Mouse (Mus musculus) neural tube, embryonic 11.5 days (tissue): Measurements from ENCODE around the gene Zfhx3. TPM values are rescaled to one million over a fixed set of nuclear protein-coding genes. Genes with fewer than 3 reads are reported as not detected.

ENCODE experiments used
- ATAC-seq: fragments of 200-750 bp; cut with Nextera tagmentation; 2 replicates; pipeline ENCODE4 v1.8.0; 2017; ENCODE audit warnings: moderate number of reproducible peaks, mild to moderate bottlenecking, moderate TSS enrichment, moderate library complexity; ENCODE audit not compliant: insufficient read depth, low FRiP score, low TSS enrichment
- DNase-seq: peaks from one replicate; pipeline ENCODE4 v3.0.0-alpha.2; 2015; ENCODE audit warnings: low spot score
- H3K27ac ChIP-seq: fragments of 300-500 bp; sonication (generic); 2 replicates; pipeline ENCODE4 v1.5.1; 2014; ENCODE audit warnings: low read depth, mild to moderate bottlenecking, low read length
- H3K27me3 ChIP-seq: fragments of 300-500 bp; sonication (generic); 2 replicates; pipeline ENCODE4 v1.6.1; 2014; ENCODE audit warnings: mild to moderate bottlenecking, low read length, mixed read lengths; ENCODE audit not compliant: control insufficient read depth, insufficient read depth
- H3K36me3 ChIP-seq: fragments of 300-500 bp; sonication (generic); 2 replicates; pipeline ENCODE4 v1.6.1; 2014; ENCODE audit warnings: mild to moderate bottlenecking, low read length, moderate library complexity, mixed read lengths; ENCODE audit not compliant: control insufficient read depth, insufficient read depth
- H3K4me1 ChIP-seq: fragments of 300-500 bp; sonication (generic); 2 replicates; pipeline ENCODE4 v1.6.1; 2014; ENCODE audit warnings: low read length, mixed read lengths; ENCODE audit not compliant: control insufficient read depth, insufficient read depth
- H3K4me2 ChIP-seq: fragments of 300-500 bp; sonication (generic); 2 replicates; pipeline ENCODE4 v1.6.1; 2014; ENCODE audit warnings: low read depth, mild to moderate bottlenecking, moderate library complexity
- H3K4me3 ChIP-seq: fragments of 300-500 bp; sonication (generic); 2 replicates; pipeline ENCODE4 v1.5.1; 2014; ENCODE audit warnings: low read depth, low read length
- H3K9ac ChIP-seq: fragments of 300-500 bp; sonication (generic); 2 replicates; pipeline ENCODE4 v1.6.1; 2014; ENCODE audit warnings: mild to moderate bottlenecking, low read length
- H3K9me3 ChIP-seq: fragments of 300-500 bp; sonication (generic); 2 replicates; pipeline ENCODE4 v1.6.1; 2016; ENCODE audit warnings: low read length; ENCODE audit not compliant: control insufficient read depth
- WGBS: fragments of 180-500 bp; shearing (Covaris S2); extraction: QIAGEN DNeasy Blood & Tissue Kit; methylation state at CpG from one replicate; pipeline ENCODE4 v1.1.7; 2014; 5-methylcytosine and 5-hydroxymethylcytosine counted together
- polyA plus RNA-seq: library from polyadenylated mRNA; unstranded; fragments of >200 nt; fragmentation: Nextera tagmentation; extraction: Ambion mirVana; gene quantifications from 2 replicates; pipeline ENCODE4 v1.2.1, GENCODE M21; 2014

Gene Zfhx3
- polyA plus RNA-seq, 1 experiment from 2014 or later: 36.2 TPM

GRCm38 (mm10) chr8:108819271-108819671 is 876.8 kb downstream of the Zfhx3 start:
- no peaks in the 10 kb centered on the region for H3K9me3 ChIP-seq
- H3K36me3 ChIP-seq: no peaks in the 10 kb centered on the region; the same call in 1 of the 2 replicates
- no peak overlapping the region for H3K27ac ChIP-seq
- H3K27me3 ChIP-seq: no peaks in the 10 kb centered on the region
- no peak for ATAC-seq
- no peak overlapping the region for H3K4me3 ChIP-seq
- peaks cover 20% of the 10 kb centered on the region for H3K4me1 ChIP-seq
- H3K4me2 ChIP-seq: no peak overlapping the region
- DNase-seq: no peak
- no peak overlapping the region for H3K9ac ChIP-seq
- WGBS: 33% methylated on average over 8 of the region's 8 CpGs

GRCm38 (mm10) chr8:108819826-108820225 is 877.4 kb downstream of the Zfhx3 start:
- 12% methylated on average over 3 of the region's 3 CpGs for WGBS
- Histone ChIP-seq H3K36me3 (no peaks in the 10 kb centered on the region), H3K9me3 (no peaks in the 10 kb centered on the region), H3K9ac (no peak overlapping the region), H3K4me1 (peaks cover 20% of the 10 kb centered on the region), H3K4me2 (no peak overlapping the region), H3K27ac (no peak overlapping the region), H3K27me3 (no peaks in the 10 kb centered on the region), H3K4me3 (no peak overlapping the region)
- ATAC-seq (no peak), DNase-seq (no peak)

- peak; percentile 63; the same call in 1 of the 2 replicates for ATAC-seq
- no peaks in the 10 kb centered on the region for H3K9me3 ChIP-seq
- H3K36me3 ChIP-seq: no peaks in the 10 kb centered on the region
- H3K27me3 ChIP-seq: no peaks in the 10 kb centered on the region
- DNase-seq: peak; percentile 51
- H3K4me3 ChIP-seq: no peak overlapping the region
- 8% methylated on average over 6 of the region's 6 CpGs for WGBS
- no peak overlapping the region for H3K27ac ChIP-seq
- H3K4me2 ChIP-seq: 0 out of 2 replicates have a peak overlapping the region, but pooled peaks have one; percentile 15
- peaks cover 20% of the 10 kb centered on the region for H3K4me1 ChIP-seq
- no peak overlapping the region for H3K9ac ChIP-seq
Observed at GRCm38 (mm10) chr8:108820634-108821033, 878.2 kb downstream of the Zfhx3 start.

- Histone ChIP-seq H3K9ac (no peak overlapping the region), H3K4me1 (peaks cover 29% of the 10 kb centered on the region), H3K4me2 (no peak overlapping the region), H3K36me3 (no peaks in the 10 kb centered on the region), H3K9me3 (no peaks in the 10 kb centered on the region), H3K4me3 (no peak overlapping the region), H3K27me3 (no peaks in the 10 kb centered on the region), H3K27ac (no peak overlapping the region)
- WGBS: 64% methylated on average over 15 of the region's 15 CpGs
- DNase-seq (no peak), ATAC-seq (no peak)
Observed at GRCm38 (mm10) chr8:108822841-108823266, 880.4 kb downstream of the Zfhx3 start.

- no peak for ATAC-seq
Observed at GRCm38 (mm10) chr8:108824049-108824448, 881.6 kb downstream of the Zfhx3 start.

GRCm38 (mm10) chr8:108826414-108826813 is 884.0 kb downstream of the Zfhx3 start:
- no peak for DNase-seq
- H3K4me1 ChIP-seq: peaks cover 40% of the 10 kb centered on the region
- no peak overlapping the region for H3K4me3 ChIP-seq
- H3K36me3 ChIP-seq: no peaks in the 10 kb centered on the region
- H3K9ac ChIP-seq: no peak overlapping the region
- ATAC-seq: no peak
- H3K9me3 ChIP-seq: no peaks in the 10 kb centered on the region
- no peaks in the 10 kb centered on the region for H3K27me3 ChIP-seq
- H3K4me2 ChIP-seq: no peak overlapping the region
- H3K27ac ChIP-seq: no peak overlapping the region
- 68% methylated on average over 4 of the region's 4 CpGs for WGBS

More at GRCm38 (mm10) chr8:108824049-108824448, 881.6 kb downstream of the Zfhx3 start:
- H3K27ac ChIP-seq: no peak overlapping the region
- no peaks in the 10 kb centered on the region for H3K9me3 ChIP-seq
- H3K27me3 ChIP-seq: no peaks in the 10 kb centered on the region
- no peak overlapping the region for H3K4me2 ChIP-seq
- no peak for DNase-seq
- WGBS: 96% methylated on average over 4 of the region's 4 CpGs
- no peaks in the 10 kb centered on the region for H3K36me3 ChIP-seq
- H3K4me3 ChIP-seq: no peak overlapping the region
- H3K4me1 ChIP-seq: peaks cover 37% of the 10 kb centered on the region
- H3K9ac ChIP-seq: no peak overlapping the region

- peaks cover 40% of the 10 kb centered on the region for H3K4me1 ChIP-seq
- H3K36me3 ChIP-seq: no peaks in the 10 kb centered on the region
- H3K9ac ChIP-seq: no peak overlapping the region
- no peak overlapping the region for H3K4me2 ChIP-seq
- WGBS: 77% methylated on average over 15 of the region's 15 CpGs
- no peak for DNase-seq
- no peak overlapping the region for H3K4me3 ChIP-seq
- H3K27me3 ChIP-seq: no peaks in the 10 kb centered on the region
- ATAC-seq: no peak
- H3K27ac ChIP-seq: no peak overlapping the region; the same call in 1 of the 2 replicates
- no peaks in the 10 kb centered on the region for H3K9me3 ChIP-seq
Observed at GRCm38 (mm10) chr8:108827428-108827827, 885.0 kb downstream of the Zfhx3 start.

GRCm38 (mm10) chr8:108829305-108829717 is 886.9 kb downstream of the Zfhx3 start:
- DNase-seq: peak; percentile 79
- Histone ChIP-seq H3K4me1 (peaks cover 33% of the 10 kb centered on the region), H3K4me2 (no peak overlapping the region; the same call in 1 of the 2 replicates), H3K27ac (0 out of 2 replicates have a peak overlapping the region, but pooled peaks have one; percentile 28), H3K27me3 (no peaks in the 10 kb centered on the region), H3K9me3 (no peaks in the 10 kb centered on the region), H3K36me3 (no peaks in the 10 kb centered on the region), H3K9ac (no peak overlapping the region), H3K4me3 (no peak overlapping the region)
- peak; percentile 91 for ATAC-seq
- 16% methylated on average over 12 of the region's 12 CpGs for WGBS

GRCm38 (mm10) chr8:108835143-108835542 is 892.7 kb downstream of the Zfhx3 start:
- DNase-seq (no peak), ATAC-seq (no peak)
- Histone ChIP-seq H3K4me2 (no peak overlapping the region), H3K27me3 (no peaks in the 10 kb centered on the region), H3K27ac (no peak overlapping the region), H3K4me3 (no peak overlapping the region), H3K36me3 (no peaks in the 10 kb centered on the region), H3K4me1 (peaks cover 18% of the 10 kb centered on the region), H3K9me3 (no peaks in the 10 kb centered on the region), H3K9ac (no peak overlapping the region)
- WGBS: 89% methylated on average over 11 of the region's 11 CpGs
